Mouse (Mus musculus) thymus, adult 2 months (tissue): Measurements from ENCODE around the gene Brf1.

ENCODE experiments used
- CTCF ChIP-seq: fragments of 200-500 bp; IDR thresholded peaks from 2 replicates; pipeline ENCODE4 v1.5.1; 2012; ENCODE audit warnings: mild to moderate bottlenecking, control low read depth, low read length, moderate library complexity, borderline replicate concordance; ENCODE audit not compliant: control insufficient read depth, poor library complexity, insufficient read depth; ENCODE audit errors: extremely low read depth
- POLR2A ChIP-seq: fragments of 200-500 bp; IDR thresholded peaks from 2 replicates; pipeline ENCODE4 v1.6.1; 2012; ENCODE audit warnings: mild to moderate bottlenecking, low read length, control low read depth, moderate library complexity; ENCODE audit not compliant: control insufficient read depth, poor library complexity, insufficient read depth; ENCODE audit errors: extremely low read depth

DNA sequence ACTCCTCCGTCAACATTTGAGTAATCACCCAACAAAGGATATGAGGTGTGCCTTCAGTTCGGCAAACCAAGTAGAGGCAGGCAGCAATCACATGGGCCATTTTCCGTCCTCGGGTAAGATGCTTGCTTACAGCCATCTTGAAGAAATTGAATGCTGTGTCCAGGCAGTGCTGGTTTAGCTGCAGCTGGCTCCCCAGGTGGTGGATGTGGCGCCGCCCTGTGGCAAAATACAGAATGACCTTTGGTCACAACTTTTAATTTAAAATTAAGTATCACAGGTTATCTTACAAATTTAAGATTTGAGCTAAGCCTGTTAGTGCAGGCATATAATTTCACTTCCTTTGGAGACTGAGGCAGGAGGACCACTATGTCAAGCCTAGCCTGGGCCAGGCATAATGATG, 12.6 kb downstream of the Brf1 start:
- TF ChIP-seq POLR2A (no peak), CTCF (peak; percentile 59; the same call in 1 of the 2 replicates)
